Mouse (Mus musculus): ENCODE data around the gene Treh. TPM values are rescaled to one million over a fixed set of nuclear protein-coding genes. Genes with fewer than 3 reads are reported as not detected.
A peak's percentile ranks its signal among the peaks of the same experiment; 100 is the strongest.

Treh gene
- polyA plus RNA-seq, 1 experiment, result 0.10 TPM

DNA sequence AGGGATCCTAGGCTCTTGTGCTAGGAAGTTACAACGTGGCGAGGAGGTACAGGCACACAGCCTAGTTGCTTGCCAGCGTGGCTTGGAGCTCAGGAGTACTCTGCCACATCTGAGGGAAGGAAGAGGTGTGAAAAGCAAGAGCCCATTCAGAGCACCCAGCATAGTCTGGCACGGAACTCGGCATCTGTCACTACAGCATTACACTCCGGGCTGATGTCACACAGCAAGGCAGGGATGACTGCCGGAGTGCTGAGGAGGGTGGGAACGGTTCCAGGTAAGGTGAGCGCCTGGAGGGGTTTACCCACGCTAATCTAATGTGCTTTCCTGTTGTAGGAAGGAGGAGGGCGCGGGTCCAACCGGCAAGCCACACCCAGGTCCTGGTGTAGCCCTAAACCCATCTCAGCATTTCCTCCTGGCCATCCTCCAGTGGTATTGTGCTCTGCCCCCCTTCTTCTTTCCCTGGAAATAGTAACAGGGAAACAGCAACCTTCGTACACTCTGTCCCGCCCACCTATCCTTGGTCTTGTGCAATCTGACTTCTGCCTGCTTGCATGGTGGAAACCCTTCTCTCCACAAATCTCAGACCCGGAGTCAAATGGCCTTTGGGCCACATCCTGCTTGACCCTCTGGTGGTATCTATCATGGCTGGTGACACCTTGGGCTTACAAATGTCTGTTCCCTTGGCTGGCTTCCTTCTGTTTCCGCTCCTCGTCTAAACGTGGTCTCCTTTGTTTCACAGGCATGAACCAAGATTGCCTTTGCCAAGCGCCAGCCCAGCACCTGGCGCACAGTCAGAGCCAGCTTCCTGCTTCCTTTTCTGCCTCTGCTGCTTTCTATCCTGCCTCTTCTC, 18.9 kb downstream of the Treh start:
- Histone ChIP-seq H3K4me3 (ENCODE audit: insufficient read depth, low read length) (no peak overlapping the region), H3K4me1 (ENCODE audit: control insufficient read depth, insufficient read depth, low read length) (peaks cover 6% of the 10 kb centered on the region; the same call in 1 of the 2 replicates), H3K27ac (ENCODE audit: insufficient read depth, low read length) (no peak overlapping the region)
- TF ChIP-seq CTCF (IDR thresholded peaks at IDR 0.05; ENCODE audit: extremely low read depth, insufficient read depth, low read length) (no peak), POLR2A (IDR thresholded peaks at IDR 0.05; ENCODE audit: extremely low read depth, insufficient read depth, low read length) (no peak)

DNA sequence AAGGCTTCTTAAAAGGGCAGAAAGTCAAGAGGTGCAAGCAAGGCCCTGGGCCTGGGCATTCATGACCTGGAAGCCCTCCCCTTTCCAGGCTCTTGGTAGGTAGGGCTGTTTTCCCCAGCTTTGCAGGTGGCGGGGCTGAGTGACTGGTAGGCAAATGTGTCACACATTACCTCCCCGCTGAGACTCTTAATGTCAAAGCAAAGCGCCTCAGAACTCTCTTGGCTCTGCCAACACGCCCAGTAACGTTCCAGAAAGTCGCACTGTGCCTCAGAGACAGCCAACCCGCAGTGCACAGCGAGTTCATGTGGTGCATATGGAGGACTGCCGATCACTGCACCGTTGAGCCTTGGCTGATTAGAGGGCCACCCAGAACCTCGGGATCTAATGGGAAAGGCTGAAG, 20.0 kb downstream of the Treh start:
- TF ChIP-seq POLR2A (IDR thresholded peaks at IDR 0.05; ENCODE audit: extremely low read depth, insufficient read depth, low read length) (no peak), CTCF (IDR thresholded peaks at IDR 0.05; ENCODE audit: extremely low read depth, insufficient read depth, low read length) (no peak)
- Histone ChIP-seq H3K4me3 (ENCODE audit: insufficient read depth, low read length) (no peak overlapping the region), H3K4me1 (ENCODE audit: control insufficient read depth, insufficient read depth, low read length) (peaks cover 6% of the 10 kb centered on the region; the same call in 1 of the 2 replicates), H3K27ac (ENCODE audit: insufficient read depth, low read length) (no peak overlapping the region)

DNA sequence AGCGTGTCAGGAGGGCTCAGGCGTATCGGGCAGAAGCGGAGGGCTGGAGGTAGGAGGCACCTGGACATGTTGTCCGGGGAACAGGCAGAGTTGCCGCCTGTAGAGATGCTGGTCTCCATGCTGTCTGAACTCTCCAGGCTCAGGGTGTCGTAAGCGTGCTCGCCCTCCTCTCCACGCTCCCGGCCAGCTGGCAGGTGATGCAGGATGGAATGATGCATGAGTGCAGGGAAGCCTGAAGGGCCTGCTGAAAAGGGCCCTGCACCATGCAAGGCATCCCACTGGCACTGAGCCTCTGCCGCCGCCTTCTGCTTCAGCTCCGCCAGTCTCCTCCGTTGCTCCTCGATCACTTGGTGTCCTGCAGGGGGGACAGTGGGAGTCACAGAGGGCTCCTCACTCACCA, 24.8 kb downstream of the Treh start:
- Histone ChIP-seq H3K4me3 (ENCODE audit: insufficient read depth, low read length) (no peak overlapping the region), H3K4me1 (ENCODE audit: control insufficient read depth, insufficient read depth, low read length) (no peaks in the 10 kb centered on the region), H3K27ac (ENCODE audit: insufficient read depth, low read length) (no peak overlapping the region)
- TF ChIP-seq POLR2A (IDR thresholded peaks at IDR 0.05; ENCODE audit: extremely low read depth, insufficient read depth, low read length) (no peak), CTCF (IDR thresholded peaks at IDR 0.05; ENCODE audit: extremely low read depth, insufficient read depth, low read length) (no peak)

DNA sequence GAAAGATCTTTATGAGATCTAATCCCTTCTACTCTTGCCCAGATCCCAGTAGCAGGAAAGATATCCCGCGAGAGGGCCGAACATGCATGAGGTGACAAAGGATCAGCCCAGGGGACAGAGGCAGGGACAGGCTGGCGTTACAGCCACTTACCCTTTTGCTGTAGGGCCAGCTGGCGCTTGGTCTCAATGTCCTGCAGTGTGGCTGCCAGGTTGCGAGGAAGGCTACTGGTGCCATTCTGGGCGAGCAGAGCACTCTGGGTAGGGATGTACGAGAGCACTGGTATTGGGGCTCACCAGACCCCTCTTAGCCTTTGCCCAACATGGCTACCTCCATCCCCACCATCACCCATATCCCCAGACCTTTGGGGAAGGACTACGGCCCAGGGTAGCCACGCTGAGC, 26.2 kb downstream of the Treh start:
- TF ChIP-seq POLR2A (IDR thresholded peaks at IDR 0.05; ENCODE audit: extremely low read depth, insufficient read depth, low read length), result no peak
- TF ChIP-seq CTCF (IDR thresholded peaks at IDR 0.05; ENCODE audit: extremely low read depth, insufficient read depth, low read length), result no peak
- no peaks in the 10 kb centered on the region for H3K4me1 ChIP-seq (ENCODE audit: control insufficient read depth, insufficient read depth, low read length)
- H3K27ac ChIP-seq (ENCODE audit: insufficient read depth, low read length), result no peak overlapping the region
- H3K4me3 ChIP-seq (ENCODE audit: insufficient read depth, low read length), result no peak overlapping the region

DNA sequence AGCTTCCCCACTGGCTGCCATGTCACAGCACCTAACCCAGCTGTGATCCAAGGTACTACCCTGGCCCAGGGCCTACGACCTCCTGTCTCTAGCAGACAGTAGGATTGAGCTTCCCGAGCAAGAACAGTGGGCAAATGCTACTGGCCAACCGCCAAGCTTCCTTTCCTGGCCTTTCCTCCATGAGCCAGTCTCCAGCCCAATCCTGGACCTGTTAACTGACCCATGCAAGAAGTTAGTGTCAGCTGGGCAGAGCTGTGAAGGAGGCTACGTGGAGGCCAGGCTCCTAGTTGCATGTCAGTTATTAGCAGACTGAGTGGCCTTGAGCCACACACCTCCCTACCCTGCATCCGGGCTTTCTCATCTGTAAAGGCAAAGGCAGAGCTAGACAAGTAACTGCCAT, 26.7 kb downstream of the Treh start:
- TF ChIP-seq CTCF (IDR thresholded peaks at IDR 0.05; ENCODE audit: extremely low read depth, insufficient read depth, low read length) (no peak), POLR2A (IDR thresholded peaks at IDR 0.05; ENCODE audit: extremely low read depth, insufficient read depth, low read length) (no peak)
- no peaks in the 10 kb centered on the region for H3K4me1 ChIP-seq (ENCODE audit: control insufficient read depth, insufficient read depth, low read length)
- H3K4me3 ChIP-seq (ENCODE audit: insufficient read depth, low read length), result no peak overlapping the region
- no peak overlapping the region for H3K27ac ChIP-seq (ENCODE audit: insufficient read depth, low read length)

DNA sequence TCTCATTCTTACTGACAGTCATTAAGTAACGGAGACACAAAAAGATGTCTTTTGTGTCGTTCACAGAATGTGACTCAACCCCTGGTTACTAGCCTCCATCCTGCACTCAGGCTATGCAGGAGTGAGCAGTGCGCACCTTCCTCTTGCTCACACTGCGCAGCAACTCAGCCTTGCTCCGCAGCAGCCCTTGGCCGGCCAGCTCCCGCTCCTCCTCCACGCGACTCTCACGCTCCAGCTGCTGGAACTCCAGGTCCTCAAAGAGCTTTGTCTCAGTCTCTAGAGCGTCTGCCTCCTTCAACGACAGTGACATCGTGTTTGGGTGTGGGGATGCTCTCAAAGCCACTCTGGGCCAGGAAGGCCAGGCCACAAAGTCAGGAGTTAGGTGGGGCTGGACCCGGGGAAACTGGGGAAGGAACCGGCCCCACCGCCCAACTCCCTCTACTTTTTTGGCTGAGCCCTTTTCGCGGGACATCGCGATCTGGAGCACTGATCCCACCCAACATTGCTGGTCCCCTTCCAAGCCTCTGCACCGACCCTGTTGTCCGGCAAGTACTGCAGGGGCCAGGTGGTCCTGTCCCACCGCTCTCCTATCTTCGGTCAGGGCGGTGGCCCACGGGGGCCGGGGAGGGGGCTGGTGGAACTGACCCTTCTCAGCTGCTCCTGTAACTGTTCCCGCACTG, 34.9 kb downstream of the Treh start:
- Histone ChIP-seq H3K4me3 (ENCODE audit: insufficient read depth, low read length) (no peak overlapping the region), H3K4me1 (ENCODE audit: control insufficient read depth, insufficient read depth, low read length) (peaks cover 2% of the 10 kb centered on the region; the same call in 1 of the 2 replicates), H3K27ac (ENCODE audit: insufficient read depth, low read length) (no peak overlapping the region)
- no peak for TF ChIP-seq CTCF (IDR thresholded peaks at IDR 0.05; ENCODE audit: extremely low read depth, insufficient read depth, low read length)

DNA sequence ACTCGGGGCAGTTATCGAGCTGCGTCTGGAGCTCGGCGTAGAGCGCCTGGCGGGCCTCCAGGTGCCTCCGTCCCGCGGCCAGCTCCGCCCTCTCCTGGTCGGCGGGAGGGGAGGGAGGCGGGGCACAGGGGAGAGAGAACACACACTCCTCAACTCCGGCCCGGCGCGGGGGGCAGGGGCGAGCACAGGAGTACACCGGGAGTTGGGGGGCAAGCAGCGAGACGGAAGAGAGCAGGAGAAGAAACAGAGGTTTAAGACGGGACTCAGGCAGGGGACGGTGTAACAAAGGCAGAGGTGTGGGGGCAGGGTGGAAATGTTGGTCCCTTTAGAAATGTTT, 35.4 kb downstream of the Treh start:
- TF ChIP-seq CTCF (IDR thresholded peaks at IDR 0.05; ENCODE audit: extremely low read depth, insufficient read depth, low read length) (no peak), POLR2A (IDR thresholded peaks at IDR 0.05; ENCODE audit: extremely low read depth, insufficient read depth, low read length) (no peak)
- Histone ChIP-seq H3K4me3 (ENCODE audit: insufficient read depth, low read length) (no peak overlapping the region; the same call in 1 of the 2 replicates), H3K4me1 (ENCODE audit: control insufficient read depth, insufficient read depth, low read length) (peaks cover 2% of the 10 kb centered on the region; the same call in 1 of the 2 replicates), H3K27ac (ENCODE audit: insufficient read depth, low read length) (no peak overlapping the region)

DNA sequence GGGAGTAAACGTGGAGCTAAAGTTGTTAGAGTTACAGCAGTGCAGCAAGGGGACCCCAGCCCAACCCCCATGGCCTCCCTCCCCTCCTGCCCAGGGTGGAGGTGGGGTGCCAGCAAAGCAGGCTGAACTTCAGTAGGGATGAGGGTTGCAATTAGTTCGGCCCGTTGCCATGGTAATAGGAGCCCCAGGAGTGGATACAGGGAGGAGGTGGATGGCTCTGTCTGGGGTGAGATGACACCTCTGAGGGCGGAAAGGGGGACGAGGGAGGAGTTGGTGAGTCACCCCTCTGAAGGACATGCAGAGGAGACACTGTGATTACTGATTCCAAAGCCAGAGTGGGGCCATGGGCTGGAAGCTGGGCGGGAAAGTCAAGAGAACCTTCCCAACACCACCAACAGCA, 35.9 kb downstream of the Treh start:
- Histone ChIP-seq H3K4me3 (ENCODE audit: insufficient read depth, low read length) (no peak overlapping the region), H3K4me1 (ENCODE audit: control insufficient read depth, insufficient read depth, low read length) (peaks cover 2% of the 10 kb centered on the region; the same call in 1 of the 2 replicates), H3K27ac (ENCODE audit: insufficient read depth, low read length) (no peak overlapping the region)
- TF ChIP-seq POLR2A (IDR thresholded peaks at IDR 0.05; ENCODE audit: extremely low read depth, insufficient read depth, low read length), result no peak
- no peak for TF ChIP-seq CTCF (IDR thresholded peaks at IDR 0.05; ENCODE audit: extremely low read depth, insufficient read depth, low read length)

DNA sequence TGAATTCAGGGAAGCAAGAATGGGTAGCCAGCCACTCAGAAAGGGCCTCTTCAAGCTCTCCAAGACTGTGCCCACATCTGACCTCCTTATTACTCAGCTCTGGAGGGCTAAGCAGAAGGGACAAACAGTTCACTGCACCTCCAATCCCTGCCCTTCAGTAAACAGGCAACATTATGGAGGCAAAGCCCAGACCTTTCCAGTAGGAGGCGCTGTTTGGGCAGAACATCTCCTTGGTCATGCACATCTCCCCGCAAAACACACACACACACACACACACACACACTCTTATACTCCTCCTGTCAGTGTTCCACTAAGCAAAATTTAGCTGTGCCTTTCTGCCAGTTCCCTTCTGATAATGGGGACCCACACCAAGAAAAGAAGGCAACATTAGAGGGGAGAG, 36.6 kb downstream of the Treh start:
- no peak for TF ChIP-seq POLR2A (IDR thresholded peaks at IDR 0.05; ENCODE audit: extremely low read depth, insufficient read depth, low read length)
- TF ChIP-seq CTCF (IDR thresholded peaks at IDR 0.05; ENCODE audit: extremely low read depth, insufficient read depth, low read length), result peak; percentile 52; the same call in 1 of the 2 replicates
- Histone ChIP-seq H3K27ac (ENCODE audit: insufficient read depth, low read length) (no peak overlapping the region), H3K4me3 (ENCODE audit: insufficient read depth, low read length) (no peak overlapping the region), H3K4me1 (ENCODE audit: control insufficient read depth, insufficient read depth, low read length) (peaks cover 2% of the 10 kb centered on the region; the same call in 1 of the 2 replicates)

DNA sequence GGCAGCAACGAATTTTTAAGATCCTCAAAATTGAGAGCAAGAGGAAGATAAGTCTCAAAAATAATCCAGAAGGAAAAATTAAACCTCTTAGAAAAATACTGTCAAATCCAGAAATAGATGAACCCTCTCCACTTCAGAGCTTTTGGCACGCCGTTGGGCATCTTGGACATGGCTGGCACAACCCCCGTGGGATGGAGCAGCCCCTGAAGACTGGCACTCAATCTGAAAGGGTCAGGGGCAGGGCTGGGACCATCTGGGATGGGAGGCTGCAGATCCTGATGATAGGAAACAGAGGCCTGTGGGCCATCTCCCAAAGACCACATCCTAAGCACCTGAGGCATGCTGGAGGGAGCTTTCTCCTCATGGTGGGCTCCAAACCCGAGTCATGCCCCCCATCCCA, 37.2 kb downstream of the Treh start:
- no peak overlapping the region for H3K4me3 ChIP-seq (ENCODE audit: insufficient read depth, low read length)

More for the DNA sequence above, 37.2 kb downstream of the Treh start:
- TF ChIP-seq CTCF (IDR thresholded peaks at IDR 0.05; ENCODE audit: extremely low read depth, insufficient read depth, low read length), result no peak
- TF ChIP-seq POLR2A (IDR thresholded peaks at IDR 0.05; ENCODE audit: extremely low read depth, insufficient read depth, low read length), result no peak
- H3K4me1 ChIP-seq (ENCODE audit: control insufficient read depth, insufficient read depth, low read length), result peaks cover 2% of the 10 kb centered on the region; the same call in 1 of the 2 replicates
- no peak overlapping the region for H3K27ac ChIP-seq (ENCODE audit: insufficient read depth, low read length)

All from cortical plate, adult 2 months (tissue).